Mouse (Mus musculus) heart, postnatal 36 days (tissue): ENCODE measurements at regions not wholly inside any gene's neighbourhood (a gene's known extent, or its start where the extent isn't known, plus 50 kb on each side); places are given as distances from the start of the nearest gene placed in this dataset.
"Not testable (repeated sequence)": the region's sequence is repeated elsewhere in the genome, so short reads cannot be mapped to it uniquely, and the experiment has no call there.

ENCODE experiments used
- DNase-seq, 2 experiments: peaks; one replicate each; pipeline ENCODE4 v3.0.0; 2021 to 2022
- intact Hi-C: fragments of 180-260 bp; cut with DNase I; formaldehyde crosslinking; loops from one replicate; pipeline ENCODE4 v1.15.1; 2025

DNA sequence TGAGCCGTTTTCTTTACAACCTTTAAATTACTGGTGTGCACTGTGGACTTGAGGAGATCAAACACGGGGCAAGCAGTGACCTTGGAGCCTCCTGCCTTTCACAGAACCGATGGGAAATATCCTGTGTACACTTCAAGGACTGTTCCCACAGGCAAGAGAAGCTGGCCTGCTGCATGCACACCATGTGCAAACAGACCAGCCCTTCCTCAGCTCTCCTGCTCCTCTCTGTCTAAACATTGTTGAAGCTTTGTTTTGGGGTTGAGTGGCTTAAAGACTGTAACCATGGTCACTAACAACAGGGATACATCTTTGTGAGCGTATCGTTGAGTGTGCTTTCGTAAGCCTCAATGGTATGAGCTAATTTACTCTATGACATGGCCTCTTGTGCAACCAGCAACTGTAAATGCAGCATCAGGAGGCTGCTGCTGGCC, 50.2 kb upstream of the Agps start:
- no peak for DNase-seq
- intact Hi-C loops = loop anchor here (1.0 to 10.0 kb wide), 4 partner anchors 77 to 1077 kb away; partner anchors contain the start of genes Hnrnpa3, Hoxd8 and Nfe2l2

DNA sequence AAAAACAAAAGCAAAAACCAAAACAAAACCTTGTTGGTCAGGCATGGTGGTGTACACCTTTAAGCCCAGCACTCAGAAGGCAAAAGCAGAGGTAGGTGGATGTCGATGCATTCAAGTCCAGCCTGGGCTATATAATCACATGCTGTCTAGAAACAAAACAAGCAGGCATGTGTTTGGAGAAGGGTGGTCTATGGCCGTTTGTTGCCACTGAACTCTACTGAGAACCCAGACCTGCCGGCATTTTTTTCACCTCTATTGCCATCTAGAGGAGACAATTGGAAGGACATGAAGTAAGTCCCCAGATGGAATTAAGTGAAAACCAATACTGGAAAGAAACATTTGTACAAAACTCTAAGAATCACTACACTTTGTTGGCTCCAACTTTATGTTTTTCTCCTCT, 50.9 kb upstream of the Agps start:
- no peak for DNase-seq
- intact Hi-C loops = loop anchor here (1.0 to 10.0 kb wide), 4 partner anchors 76 to 1076 kb away; partner anchors contain the start of genes Hnrnpa3, Hoxd8 and Nfe2l2

DNA sequence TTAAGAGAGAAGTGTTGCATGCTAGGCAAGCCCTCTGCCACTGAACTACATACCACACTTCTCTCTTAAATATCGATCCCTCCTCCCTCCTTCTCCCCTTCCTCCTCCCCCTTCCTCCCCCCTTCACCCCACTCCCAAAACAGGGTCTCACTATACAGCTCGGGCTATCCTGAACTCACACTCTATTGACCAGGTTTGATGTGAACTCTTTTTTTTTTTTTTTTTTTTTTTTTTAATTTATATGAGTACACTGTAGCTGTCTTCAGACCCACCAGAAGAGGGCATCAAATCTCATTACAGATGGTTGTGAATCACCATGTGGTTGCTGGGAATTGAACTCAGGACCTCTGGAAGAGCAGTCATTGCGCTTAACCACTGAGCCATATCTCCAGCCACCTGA, 53.3 kb upstream of the Agps start:
- DNase-seq, intact Hi-C loops: not testable (repeated sequence)

DNA sequence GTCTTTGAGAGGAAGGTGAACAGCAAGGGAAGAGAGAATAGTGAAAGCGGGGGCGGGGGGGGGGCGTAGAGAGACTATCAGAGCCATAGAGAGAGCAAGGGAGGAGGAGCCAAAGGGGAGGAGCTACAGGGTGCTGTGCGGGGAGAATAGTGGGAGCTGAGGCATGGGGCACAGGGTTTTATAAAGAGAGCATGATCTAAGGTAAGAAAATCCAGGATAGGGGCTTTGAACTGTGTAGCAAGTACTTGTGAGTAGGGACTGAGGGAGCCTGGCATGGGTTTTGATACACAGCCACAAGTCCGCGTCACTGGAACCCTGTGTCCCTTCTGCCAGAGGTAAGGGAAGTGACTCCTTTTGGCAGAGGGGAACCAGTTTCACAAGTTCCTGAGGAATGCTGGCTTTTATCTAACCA, 54.9 kb upstream of the Agps start:
- DNase-seq = peak; percentile 61 to 63
- intact Hi-C loops = no loop called here

DNA sequence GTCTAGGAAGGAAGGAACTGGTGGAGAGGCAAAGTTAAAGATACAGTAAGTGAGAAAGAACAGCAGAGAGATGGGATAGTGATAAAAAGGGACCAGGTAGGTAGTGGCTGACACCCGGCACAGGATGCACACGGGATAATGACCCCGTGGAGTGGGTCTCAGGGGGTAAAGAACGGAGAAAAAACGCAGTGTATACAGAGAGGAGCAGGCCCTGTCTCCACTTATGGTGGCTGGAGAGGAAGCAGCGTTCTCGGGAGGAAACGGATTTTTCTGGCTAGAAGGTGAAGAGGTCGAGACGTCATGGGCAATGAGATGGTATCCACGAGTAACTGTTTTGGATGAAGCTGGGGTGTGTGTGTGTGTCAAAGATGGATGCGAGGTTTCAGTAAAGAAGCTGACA, 55.4 kb upstream of the Agps start:
- intact Hi-C loops = no loop called here

DNA sequence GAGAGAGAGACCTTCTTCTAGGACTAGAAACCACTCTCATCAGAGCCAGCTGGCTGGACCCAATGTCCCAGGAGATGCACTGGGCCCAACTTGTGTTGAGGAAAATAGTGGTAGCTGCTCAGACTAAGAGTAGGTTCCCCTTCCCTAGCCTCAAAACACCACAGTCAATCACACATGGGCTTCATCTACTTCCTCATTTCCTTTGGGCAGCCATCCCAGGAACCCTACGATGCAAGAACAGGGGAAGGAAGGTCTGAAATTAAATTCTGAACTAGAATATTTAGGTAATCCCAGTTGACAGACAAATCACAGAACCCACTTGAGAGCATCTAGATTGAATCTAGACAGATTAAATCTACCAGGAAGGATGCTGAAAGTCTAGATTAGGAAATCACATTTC, 56.8 kb upstream of the Agps start:
- no peak for DNase-seq
- intact Hi-C loops = no loop called here

More for the DNA sequence above, 55.4 kb upstream of the Agps start:
- no peak for DNase-seq

DNA sequence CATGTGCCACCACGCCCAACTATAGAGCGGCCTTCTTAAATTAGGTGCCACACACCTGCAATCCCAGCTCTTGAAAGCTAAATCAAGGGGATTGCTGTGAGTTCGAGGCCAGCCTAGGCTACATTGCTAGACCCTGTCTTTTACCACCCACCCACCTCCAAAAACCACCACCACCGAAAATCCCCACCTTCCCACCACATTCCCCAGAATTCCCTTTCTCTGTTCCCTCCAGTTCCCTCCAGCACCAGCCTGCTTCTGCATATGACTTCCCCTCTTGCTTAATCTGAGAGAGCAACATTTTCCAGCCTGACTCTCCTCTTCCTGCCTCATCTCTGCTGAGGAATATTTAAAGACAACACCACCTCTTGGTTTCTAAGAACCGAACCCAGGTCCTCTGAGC, 58.5 kb upstream of the Agps start:
- intact Hi-C loops = loop anchor here (2.0 kb wide), 1 partner anchor 69 kb away; the partner anchor contains the start of gene Nfe2l2

DNA sequence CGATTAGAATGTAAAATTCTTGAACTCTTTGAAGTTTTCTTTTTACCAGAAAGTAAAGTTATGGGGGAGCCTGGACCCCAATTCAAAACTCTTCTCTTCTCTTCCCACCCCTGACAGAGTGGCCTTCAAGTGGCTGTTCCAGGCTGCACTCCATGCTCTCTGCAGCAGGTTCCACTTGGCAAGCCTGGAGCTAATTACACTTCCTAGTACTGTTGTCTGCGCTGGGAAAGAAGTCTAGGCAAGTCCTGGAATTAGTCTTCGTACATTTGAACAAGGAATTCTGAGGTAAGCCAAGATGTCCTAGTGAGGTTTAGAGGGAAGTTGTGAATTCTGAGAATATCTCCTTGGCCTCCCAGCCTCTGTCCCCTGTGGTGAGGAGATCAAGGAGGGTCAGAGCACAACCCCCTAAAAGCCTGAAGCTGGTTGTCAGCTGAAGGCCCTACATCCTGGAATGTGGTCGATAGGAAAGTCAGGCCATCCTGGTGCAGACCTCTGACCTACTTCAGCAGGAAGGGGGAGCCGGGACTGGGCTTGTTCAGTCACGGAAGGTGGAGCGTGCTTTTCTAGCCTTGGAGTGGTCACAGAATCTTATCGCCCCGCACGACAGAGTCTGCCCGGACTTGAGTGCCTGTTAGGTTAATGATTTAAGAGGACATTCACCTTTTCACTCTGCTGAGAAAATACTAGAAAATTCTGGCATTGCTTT, 59.6 kb upstream of the Agps start:
- peak; percentile 51 to 52 for DNase-seq
- intact Hi-C loops = loop anchor here (2.0 kb wide), 1 partner anchor 68 kb away; the partner anchor contains the start of gene Nfe2l2

More for the DNA sequence above, 58.5 kb upstream of the Agps start:
- DNase-seq = no peak

DNA sequence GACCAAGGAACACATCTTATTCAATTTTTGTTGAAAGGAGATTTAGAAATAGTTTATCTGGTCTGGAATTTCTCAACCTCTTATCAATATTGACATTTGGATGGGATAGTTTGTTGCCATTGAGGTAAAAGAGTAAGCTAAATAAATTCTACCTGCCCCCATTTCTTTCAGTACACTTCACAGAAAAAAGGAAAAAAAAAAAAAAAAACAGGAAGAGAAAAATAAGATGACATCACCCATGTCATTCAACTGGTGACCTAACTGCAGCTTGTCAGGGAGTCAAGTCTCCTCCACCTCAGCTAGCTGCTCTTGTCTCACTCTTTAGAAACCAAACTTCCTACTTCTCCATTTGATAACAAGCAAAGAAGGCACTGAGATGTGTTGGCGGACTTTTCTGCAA, 61.3 kb upstream of the Agps start:
- DNase-seq = no peak
- intact Hi-C loops = no loop called here

DNA sequence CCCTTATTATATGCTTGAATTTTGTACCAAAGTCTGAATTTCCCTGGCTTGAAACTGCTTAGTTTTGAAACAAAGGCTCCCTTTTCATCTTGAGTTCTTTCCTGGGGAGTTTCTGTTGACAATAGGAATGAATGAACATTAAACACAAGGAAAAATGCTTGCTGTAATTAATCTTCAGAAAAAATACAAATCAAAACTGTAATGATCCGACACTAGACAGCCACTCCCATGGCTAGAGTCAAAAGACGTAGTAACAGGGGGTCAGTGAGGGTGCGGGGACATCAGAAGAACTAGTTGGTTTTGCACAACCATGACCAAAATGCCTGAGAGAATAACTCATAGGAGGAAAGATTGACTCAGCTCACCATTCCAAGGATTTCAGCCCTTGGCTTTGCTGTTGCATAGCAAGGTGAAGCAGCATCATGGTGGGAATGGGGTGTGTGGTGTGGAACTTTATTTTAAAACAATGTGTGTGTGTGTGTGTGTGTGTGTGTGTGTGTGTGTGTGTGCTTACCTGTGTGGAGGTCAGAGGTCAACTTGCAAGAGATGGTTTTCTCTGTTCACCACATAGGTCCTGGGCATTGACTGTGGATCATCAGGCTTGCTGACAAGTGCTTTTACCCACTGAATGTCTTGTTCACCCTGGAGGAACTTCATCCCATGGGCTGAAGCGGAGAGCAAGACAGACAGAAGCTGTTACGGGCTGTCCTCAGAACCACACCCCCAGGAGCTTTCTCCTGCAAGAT, 63.2 kb upstream of the Agps start:
- no peak for DNase-seq
- intact Hi-C loops = no loop called here

DNA sequence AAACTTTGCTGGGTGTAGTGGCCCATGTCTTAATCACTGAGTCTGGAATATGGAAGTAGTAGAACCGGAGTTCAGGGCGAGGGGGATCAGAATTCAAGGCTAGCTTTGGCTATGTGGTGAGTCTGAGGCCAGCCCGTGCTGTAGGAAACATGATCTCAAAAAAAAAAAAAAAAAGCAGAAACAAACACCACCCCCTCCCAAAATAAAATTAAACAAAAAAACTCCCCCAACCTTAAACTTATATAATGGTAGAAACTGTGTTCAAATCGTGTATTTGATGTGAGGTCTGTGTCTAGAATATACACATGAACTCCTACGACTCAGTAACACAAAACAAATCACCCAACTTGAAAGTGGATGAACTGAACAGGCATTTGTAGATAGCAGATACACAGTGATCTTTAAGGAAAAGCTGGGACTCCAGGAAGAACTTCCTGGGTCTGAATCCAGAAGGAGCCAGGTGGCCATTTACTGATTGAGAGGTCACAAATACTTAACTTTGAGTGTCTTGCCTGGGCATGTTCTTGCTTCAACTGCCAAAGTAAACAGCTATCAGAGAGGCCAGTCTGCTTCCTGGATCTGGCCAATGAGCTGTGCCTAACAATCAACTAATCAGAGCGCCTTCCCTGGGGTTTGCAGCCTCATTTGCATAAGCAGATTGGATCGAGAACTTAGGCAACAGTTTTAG, 63.6 kb upstream of the Nfe2l2 start:
- intact Hi-C loops = no loop called here
- no peak for DNase-seq

DNA sequence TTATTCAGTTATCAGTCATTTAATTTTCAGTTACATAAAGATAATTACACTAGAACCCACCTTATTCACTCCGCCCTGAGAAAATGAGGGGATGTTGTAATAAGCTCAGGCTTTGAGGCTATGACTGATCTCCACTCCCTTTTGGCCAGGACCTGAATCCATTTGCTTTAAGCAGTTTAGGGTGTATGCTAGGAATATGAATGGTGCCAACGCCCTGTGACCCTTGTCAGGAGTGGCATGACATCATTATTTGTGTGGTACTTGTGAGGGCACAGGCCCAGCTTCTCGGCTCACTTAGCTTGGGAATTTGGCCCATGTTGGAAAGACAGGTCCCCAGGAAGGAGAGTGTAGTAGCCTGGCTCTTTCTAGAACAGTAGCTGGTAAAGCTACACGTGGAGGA, 61.0 kb upstream of the Nfe2l2 start:
- DNase-seq = no peak
- intact Hi-C loops = no loop called here

DNA sequence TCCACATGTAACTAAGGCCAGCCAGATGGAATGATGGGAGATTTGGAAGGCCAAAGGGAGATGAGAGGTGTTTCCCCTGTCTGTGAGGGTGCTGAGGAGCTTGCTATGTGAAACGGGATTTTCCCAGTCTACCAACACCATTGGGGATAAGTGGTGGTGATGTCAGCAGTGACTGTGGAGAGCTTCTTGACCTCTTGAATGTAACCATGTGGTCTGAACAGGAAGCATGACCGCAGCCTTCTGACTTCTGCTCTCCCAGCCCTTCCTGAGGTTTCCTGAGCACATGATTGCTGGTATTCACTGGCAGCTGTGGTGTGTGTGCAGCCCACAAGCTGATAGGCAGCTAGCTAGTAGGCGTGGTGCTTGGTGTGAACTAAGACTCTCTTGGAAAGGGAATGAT, 58.8 kb upstream of the Nfe2l2 start:
- peak; percentile 46 to 52 for DNase-seq
- intact Hi-C loops = no loop called here

DNA sequence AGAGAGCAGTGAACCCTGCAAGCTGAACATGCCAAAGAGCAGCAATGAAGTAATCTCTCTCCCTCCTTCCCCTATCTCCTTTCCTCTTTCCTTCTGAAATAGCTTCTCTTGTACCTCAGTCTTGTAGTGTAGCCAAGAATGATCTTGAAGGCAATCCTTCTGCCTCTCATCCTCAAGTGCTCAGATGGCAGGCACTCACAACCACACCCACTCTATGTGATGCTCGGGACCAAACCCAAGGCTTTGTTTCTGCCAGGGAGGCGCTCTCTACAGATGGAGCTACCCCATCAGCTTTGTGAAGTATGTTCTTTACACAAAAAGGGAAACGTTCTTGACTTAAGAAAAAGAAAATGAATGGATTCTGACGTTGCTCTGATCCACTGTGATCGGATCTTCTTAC, 57.6 kb upstream of the Nfe2l2 start:
- intact Hi-C loops = no loop called here

DNA sequence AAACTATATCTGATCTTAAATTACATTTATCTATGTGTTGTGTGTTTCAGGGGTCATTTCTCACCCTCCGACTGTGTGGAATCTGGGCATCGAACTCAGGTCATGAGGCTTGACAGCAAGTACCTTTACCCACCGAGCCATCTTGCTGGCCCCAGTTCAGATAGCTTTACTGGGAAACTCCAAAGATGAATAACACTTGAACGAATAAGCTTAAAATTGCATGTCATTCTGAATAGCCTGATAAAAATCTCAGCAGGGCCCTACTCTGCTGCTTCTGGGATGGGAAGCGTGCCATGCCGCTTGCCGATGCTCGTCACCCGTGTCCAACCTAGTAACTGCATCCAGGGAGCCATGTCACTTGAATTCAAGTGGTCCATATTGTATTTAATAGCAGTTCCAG, 57.2 kb upstream of the Nfe2l2 start:
- intact Hi-C loops = no loop called here
- DNase-seq = no peak

More for the DNA sequence above, 57.6 kb upstream of the Nfe2l2 start:
- DNase-seq = no peak

DNA sequence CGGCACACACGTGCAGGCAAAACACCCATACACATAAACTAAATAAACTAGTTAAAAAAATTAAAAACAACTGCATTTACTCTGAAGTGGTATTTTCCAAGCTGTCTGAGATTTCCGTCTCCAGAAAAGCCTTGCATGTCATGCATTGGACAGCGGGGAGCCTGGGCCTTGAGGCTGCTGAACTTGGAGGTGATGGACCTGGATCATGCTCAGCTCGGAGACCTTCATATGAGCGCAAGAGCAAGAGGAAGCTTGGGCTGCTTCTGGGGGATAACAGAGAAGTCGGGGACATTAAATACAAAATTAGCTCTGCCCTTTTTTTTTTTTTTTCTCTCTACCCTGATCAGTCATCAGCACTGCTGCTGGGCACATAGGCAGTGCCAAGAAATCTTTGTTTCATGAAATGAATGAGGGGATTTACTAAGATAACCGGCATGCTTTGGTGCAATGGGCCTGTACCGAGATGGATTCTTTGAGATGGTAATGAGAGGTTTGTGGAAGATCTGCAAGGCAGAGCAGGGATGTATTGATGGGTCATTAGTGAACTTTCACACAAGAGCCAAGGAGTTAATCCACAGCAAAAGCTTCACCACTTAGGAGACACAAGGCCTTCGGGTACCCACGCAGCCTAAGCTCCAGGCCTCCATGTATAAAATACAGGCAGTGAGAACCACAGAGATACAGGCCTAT, 54.9 kb upstream of the Nfe2l2 start:
- DNase-seq = no peak
- intact Hi-C loops = no loop called here

DNA sequence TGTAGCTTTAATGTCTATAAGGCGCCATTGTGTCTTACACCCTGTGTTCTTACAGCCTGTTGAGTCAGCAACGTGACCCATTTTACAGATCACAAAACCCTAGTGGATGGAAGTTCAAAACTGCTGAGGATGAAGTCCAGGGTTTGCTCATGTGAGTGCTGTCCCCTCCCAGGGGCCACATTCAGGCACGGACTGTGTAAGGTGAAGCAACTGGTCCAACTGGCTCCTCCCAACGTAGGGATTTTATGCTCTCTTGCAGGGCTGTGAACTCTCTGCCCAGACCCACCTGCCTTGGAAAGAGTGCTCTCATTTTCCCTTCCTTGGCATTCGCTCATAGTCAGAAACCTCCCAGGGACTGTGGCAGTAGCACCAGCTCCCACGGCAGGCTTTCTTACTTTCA, 53.8 kb upstream of the Nfe2l2 start:
- intact Hi-C loops = no loop called here
- no peak for DNase-seq

DNA sequence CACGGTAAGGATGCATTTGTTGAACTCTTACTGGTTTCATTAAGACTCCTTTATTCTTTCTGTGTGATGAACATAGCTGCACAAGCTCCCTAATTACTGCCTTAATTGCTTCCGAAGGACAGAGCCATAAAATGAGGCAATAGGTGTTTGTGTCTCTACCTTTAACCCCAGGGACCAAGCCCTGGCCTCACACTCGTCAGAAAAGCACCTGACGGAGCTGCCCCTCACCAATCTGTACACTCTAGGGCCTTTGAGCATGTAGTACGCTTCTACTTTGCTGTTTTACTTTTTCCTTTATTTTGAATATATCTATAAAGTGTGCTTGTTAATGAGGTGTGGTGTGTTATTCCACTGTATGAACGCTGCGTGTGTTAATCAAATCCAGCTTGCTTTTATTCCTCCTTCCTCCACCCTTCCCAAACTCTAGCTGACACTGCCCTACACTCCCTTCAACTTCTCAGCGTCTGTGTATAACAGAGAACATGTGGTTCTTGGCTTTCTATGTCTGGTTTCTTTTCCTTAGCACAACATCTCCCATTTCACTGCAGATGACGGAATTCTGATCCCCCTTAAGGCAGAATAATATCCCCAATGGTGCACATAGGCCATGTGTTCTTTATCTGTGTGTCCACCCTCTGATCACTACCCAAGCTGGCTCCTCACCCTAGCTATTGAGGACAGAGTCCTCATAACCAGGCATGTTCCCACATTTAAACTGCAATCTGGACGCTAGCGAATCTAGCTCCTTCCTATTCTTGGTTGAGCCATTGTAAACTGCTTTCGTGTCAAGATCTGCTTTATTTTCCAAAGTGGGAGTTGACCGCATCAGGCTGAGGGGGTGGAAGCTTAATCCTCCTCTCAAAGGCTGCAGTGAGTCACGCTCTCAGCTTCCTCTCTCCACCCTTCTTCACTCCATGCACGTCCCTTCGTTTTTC, 52.5 kb upstream of the Nfe2l2 start:
- intact Hi-C loops = no loop called here
- DNase-seq = peak in 1 of 2 experiments; percentile 45

DNA sequence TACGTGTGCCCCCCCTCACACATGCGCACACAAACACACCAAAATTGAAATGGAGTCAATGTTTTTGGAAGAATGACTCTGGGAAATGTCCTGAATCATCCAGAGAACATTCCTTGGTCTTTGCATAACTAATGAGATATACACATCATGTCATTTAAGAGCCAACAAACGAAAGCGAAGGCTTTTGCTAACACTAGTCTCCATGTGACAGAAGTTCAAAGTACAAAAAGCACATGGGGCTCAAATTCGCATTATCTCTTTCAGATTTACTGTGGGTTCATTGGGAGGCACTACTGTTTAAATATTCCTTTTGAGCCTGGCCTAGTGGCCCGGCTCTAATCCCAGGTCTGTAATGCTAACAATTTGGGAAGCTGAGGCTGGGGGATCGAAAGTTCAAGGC, 50.2 kb upstream of the Nfe2l2 start:
- intact Hi-C loops = no loop called here
- no peak for DNase-seq
